Mouse (Mus musculus) cortical plate, adult 2 months (tissue): ENCODE measurements around the gene Ap3d1. TPM values are rescaled to one million over a fixed set of nuclear protein-coding genes. Genes with fewer than 3 reads are reported as not detected.

Source experiments
- H3K27ac ChIP-seq: fragments of 200-500 bp; 2 replicates; pipeline ENCODE4 v1.5.1; 2012; ENCODE audit warnings: low read length, control low read depth, inconsistent platforms; ENCODE audit not compliant: insufficient read depth
- H3K4me1 ChIP-seq: fragments of 200-500 bp; 2 replicates; pipeline ENCODE4 v1.6.1; 2011; ENCODE audit warnings: low read length; ENCODE audit not compliant: control insufficient read depth, insufficient read depth
- H3K4me3 ChIP-seq: fragments of 200-500 bp; 2 replicates; pipeline ENCODE4 v1.5.1; 2011; ENCODE audit warnings: mild to moderate bottlenecking, low read length, control low read depth; ENCODE audit not compliant: insufficient read depth
- CTCF ChIP-seq: fragments of 200-500 bp; IDR thresholded peaks from 2 replicates; pipeline ENCODE4 v1.5.1; 2011; ENCODE audit warnings: mild to moderate bottlenecking, control low read depth, low read length; ENCODE audit not compliant: insufficient read depth; ENCODE audit errors: extremely low read depth
- POLR2A ChIP-seq: fragments of 200-500 bp; IDR thresholded peaks from 2 replicates; pipeline ENCODE4 v1.6.1; 2011; ENCODE audit warnings: mild to moderate bottlenecking, low read length, control low read depth; ENCODE audit not compliant: insufficient read depth; ENCODE audit errors: extremely low read depth
- polyA plus RNA-seq: library from polyadenylated mRNA; depleted of rRNA; stranded (reverse); fragments of >200 nt; gene quantifications from 2 replicates; pipeline ENCODE4 v1.2.3, GENCODE M21; 2012; rRNA removed

Ap3d1 gene
- polyA plus RNA-seq = 157 and 159 TPM in 2 replicates

GRCm38 (mm10) chr10:80742180-80742978, at the start of gene Ap3d1:
TSS of gene Ap3d1 (minus strand) at chr10:80742264.
- peak within 1 kb of the TSS; percentile 6 for H3K27ac ChIP-seq
- TF ChIP-seq POLR2A = peak; percentile 52; the same call in 1 of the 2 replicates
- TF ChIP-seq CTCF = no peak
- peaks cover 5% of the 10 kb centered on the region for H3K4me1 ChIP-seq
- H3K4me3 ChIP-seq = peak within 1 kb of the TSS; percentile 99

GRCm38 (mm10) chr10:80791476-80792174, 49.6 kb upstream of the Ap3d1 start:
- Histone ChIP-seq H3K4me3 (no peak overlapping the region), H3K27ac (peak overlapping the region; percentile 64), H3K4me1 (peaks cover 2% of the 10 kb centered on the region; the same call in 1 of the 2 replicates)
- no peak for TF ChIP-seq POLR2A
- TF ChIP-seq CTCF = no peak

GRCm38 (mm10) chr10:80790761-80791404, 48.8 kb upstream of the Ap3d1 start:
- H3K4me3 ChIP-seq = no peak overlapping the region
- no peak for TF ChIP-seq POLR2A
- TF ChIP-seq CTCF = no peak
- H3K27ac ChIP-seq = no peak overlapping the region
- no peaks in the 10 kb centered on the region for H3K4me1 ChIP-seq

DNA sequence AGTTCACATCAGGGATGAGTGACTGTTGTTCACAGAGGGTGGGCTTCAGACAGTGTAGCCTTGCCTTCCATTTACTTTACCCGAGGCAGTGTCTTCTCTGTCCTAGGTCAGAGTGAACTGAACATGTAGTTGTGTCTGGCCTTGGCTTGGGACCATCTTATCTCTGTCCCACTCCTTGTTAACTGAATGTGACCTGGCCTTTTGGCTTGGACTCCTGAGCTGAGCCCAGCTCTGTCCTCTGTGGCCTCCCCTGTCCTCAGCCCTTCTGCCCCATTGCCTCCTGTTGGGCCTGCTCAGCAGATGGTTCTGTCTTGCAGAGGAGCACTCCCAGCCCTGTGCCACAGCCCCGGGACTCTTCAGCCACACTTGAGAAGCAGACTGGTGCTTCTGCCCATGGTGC, 45.5 kb upstream of the Ap3d1 start:
- Histone ChIP-seq H3K4me1 (no peaks in the 10 kb centered on the region), H3K27ac (no peak overlapping the region), H3K4me3 (no peak overlapping the region)
- TF ChIP-seq POLR2A (no peak), CTCF (no peak)

- Histone ChIP-seq H3K4me1 (no peaks in the 10 kb centered on the region), H3K27ac (no peak overlapping the region), H3K4me3 (no peak overlapping the region)
- TF ChIP-seq POLR2A (no peak), CTCF (no peak)
Observed at GRCm38 (mm10) chr10:80785963-80786362, 43.9 kb upstream of the Ap3d1 start.

DNA sequence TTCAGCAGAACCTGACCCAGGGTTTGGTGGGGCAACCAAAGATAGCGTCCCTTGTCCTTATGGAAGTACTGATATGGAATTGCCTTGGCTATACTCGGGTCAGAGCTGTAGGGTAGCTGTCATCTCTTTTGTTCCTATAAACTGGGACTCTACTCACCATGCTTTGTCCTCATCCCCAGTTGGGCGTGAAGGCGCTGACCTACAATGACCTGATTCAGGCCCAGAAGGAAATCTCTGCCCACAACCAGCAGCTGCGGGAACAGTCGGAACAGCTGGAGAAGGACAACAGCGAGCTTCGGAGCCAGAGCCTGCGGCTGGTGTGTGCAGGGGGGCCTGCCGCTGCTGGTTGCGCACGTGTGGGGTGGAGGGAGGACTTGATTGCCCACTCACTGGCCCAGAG, 42.8 kb upstream of the Ap3d1 start:
- H3K4me3 ChIP-seq = no peak overlapping the region
- no peaks in the 10 kb centered on the region for H3K4me1 ChIP-seq
- TF ChIP-seq CTCF = no peak
- TF ChIP-seq POLR2A = no peak
- H3K27ac ChIP-seq = 0 out of 2 replicates have a peak overlapping the region, but pooled peaks have one; percentile 4

DNA sequence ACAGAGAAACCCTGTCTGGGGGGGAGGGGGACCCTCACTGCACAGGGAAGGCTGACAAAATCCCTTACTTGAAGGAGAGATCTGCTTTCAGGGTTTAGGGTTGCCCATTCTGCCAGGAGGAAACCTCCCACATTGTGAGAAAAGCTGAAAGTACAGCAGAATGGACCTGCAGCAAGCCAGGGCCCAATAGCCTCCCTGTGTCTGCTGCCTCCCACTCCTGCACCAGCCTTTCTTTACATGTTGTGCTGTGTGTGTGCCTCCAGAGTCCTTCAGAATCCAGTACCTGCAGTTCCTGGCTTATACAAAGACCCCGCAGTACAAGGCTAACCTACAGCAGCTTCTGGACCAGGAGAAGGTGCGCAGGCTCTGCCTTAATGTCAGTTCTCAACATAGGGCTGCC, 42.2 kb upstream of the Ap3d1 start:
- Histone ChIP-seq H3K4me3 (no peak overlapping the region), H3K27ac (no peak overlapping the region), H3K4me1 (no peaks in the 10 kb centered on the region)
- TF ChIP-seq CTCF (no peak), POLR2A (no peak)

DNA sequence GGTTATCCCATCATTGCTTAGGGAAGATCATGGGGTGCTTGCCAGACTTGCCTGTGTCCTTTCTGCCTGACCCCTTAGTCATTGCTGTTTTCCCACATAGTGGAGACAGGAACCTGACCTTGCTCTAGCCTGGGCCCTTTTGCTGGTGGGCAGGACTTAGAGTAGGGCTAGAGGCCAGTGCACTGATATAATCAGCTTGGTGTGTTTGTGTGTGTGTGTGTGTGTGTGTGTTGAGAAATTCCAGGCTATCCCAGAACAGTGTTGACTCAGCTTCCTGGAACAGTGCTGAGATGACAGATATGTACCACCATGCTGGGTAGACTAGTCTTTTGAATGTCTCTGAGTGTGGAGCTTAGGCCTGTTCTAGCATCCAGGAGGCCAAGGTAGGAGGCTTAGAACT, 37.5 kb upstream of the Ap3d1 start:
- no peak overlapping the region for H3K4me3 ChIP-seq
- no peak for TF ChIP-seq CTCF
- no peak for TF ChIP-seq POLR2A
- no peak overlapping the region for H3K27ac ChIP-seq
- peaks cover 5% of the 10 kb centered on the region for H3K4me1 ChIP-seq

GRCm38 (mm10) chr10:80777123-80777522, 35.1 kb upstream of the Ap3d1 start:
- no peak for TF ChIP-seq CTCF
- no peak for TF ChIP-seq POLR2A
- Histone ChIP-seq H3K4me1 (peaks cover 14% of the 10 kb centered on the region), H3K27ac (no peak overlapping the region), H3K4me3 (no peak overlapping the region)
